Mouse (Mus musculus): ENCODE data around the gene Gar1.

The Gar1 gene

DNA sequence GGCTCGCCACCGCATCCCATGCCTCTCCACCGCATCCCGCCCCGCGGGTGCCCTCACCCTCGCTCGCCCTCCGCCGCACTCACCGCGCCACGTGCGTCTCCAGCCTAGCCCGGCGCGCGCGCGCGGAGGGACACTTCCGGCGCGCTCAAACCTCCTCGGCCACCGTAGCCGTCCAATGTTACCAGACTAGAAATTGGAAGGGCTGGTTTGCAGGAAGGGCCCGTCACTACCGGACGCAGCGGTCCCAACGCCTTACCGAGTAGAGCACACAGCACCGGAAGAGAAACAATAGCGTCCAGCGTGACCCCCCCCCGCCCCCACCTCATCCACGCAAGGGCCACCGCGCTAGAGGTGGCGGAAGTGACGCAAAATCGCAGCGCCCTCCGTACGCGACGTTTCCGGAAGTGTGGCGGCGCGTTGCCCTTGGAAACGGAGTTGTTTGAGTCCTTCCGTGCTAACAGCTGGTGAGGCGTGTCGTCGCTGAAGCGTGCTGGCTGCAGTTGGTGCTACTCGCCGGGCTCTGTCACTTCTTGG is at the start of gene Gar1:
TSS of gene Gar1 (minus strand) at position 362 of the 534 bp plus-strand sequence.
- peak; percentile 95 to 97 for DNase-seq (ENCODE audit: low spot score in 2 of 2)

DNA sequence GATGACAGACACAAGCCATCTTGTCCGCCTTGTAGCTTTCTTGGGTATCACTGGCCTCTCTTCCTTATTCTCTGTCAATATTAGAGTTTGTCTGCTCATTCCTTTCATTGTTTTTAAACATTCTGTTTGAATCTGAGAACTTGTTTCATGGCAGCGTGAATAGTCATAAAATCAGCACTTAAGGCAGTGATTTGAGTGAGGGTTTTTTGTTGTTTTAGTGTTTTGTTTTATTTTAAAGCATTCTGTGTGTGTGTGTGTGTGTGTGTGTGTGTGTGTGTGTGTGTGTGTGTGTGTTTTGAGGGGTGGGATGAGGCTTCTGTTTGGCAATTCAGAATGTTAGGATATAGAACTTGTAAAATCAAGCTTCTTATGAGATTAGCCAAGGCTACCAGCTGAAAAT is 48.7 kb upstream of the Gar1 start:
- DNase-seq (ENCODE audit: low spot score in 2 of 2) = no peak

DNA sequence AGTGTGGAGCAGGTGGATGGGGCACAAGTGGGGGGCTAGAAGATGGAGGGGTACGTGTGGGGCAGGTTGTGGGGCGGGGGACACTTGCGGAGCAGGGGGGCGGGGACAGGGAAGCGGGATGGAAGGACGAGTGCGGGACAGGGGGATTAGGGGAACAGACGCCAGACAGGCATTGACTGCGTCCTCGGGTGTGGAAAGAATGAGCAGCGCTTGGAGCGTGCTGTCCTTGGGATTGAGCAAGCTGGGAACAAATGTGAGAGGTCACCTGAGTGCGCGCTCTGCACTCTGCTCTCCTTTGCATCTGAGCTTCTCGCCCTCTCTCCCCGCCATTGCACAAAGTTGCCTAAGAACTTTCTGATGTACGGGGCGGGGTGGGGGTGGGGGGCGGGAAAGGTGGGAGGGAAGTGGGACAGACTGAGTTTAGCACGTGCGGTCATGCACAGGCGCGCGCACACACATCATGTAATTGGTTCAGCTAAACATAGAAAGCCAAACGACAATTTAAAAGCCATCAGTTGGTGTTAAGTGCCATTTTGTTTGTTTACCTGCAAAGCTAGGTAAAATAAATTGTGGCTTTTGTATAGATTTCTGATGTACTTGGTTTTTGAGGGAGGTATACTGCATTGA is 48.0 kb upstream of the Gar1 start:
- DNase-seq (ENCODE audit: low spot score in 2 of 2) = peak in 1 of 2 experiments; percentile 4

DNA sequence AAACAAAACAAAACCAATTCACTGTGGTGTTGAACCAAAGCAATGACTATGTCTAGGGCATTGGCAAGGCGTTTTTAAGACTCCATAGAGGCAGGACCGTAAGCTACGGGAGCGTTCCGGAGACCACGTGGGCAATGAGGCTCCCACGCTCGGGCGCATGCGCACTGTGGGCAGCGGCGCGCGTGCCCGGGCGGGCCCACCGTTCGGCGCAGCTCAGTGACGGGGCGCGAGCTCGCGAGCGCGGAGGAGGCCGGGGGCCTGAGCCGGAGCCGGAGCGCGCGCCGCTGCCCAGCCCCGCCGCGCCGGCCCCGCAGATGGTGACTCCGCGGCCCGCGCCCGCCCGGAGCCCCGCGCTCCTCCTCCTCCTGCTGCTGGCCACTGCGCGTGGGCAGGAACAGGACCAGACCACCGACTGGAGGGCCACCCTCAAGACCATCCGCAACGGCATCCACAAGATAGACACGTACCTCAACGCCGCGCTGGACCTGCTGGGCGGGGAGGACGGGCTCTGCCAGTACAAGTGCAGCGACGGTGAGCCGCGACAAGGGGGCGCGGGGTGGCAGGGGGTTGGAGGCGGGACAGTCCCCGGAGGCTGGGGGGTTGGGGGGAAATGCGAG is 47.3 kb upstream of the Gar1 start, which contains the start of gene Pla2g12a:
TSS of gene Pla2g12a (plus strand) at position 202 of the 617 bp plus-strand sequence.
- DNase-seq (ENCODE audit: low spot score in 2 of 2) = peak; percentile 92 to 95

DNA sequence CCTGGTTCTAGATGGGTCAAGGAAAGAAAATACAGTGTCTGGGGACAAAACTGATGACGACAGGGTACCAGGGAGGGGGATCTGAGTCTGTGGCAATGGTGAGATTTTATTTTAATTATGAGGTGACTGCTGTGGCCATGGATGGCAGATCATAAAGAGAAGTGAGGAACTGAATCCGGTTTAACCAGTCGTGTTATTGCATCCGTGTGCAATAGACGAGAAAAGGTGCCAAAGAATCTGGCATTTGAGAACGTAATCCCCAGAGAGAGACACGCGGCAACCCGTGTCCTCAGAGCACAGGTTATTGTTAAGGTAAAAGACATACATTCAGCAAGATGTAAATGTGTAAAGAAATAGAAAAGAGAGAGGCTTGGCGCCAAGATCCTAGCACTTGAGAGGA is 46.1 kb upstream of the Gar1 start:
- DNase-seq (ENCODE audit: low spot score in 2 of 2) = no peak

DNA sequence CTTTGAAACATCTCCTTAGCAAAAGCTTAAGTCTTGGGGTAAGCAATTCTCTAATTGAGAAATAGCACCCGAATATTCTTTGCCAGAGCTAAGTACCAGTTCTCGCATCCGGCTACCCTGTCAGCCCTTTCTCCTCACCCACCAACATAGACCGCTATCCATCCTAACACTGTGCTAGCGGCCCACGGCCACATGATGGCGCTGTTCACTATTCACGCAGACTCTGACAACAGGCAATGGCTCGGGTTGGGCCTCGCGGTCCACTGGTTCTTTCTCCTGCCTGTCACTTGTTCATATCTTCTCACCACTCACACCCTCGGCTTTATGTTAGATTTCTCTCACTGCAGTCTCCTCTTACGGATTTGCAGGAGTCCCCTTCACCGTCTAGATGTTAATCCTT is 32.5 kb upstream of the Gar1 start:
- peak; percentile 8 to 37 for DNase-seq (ENCODE audit: low spot score in 2 of 2)

DNA sequence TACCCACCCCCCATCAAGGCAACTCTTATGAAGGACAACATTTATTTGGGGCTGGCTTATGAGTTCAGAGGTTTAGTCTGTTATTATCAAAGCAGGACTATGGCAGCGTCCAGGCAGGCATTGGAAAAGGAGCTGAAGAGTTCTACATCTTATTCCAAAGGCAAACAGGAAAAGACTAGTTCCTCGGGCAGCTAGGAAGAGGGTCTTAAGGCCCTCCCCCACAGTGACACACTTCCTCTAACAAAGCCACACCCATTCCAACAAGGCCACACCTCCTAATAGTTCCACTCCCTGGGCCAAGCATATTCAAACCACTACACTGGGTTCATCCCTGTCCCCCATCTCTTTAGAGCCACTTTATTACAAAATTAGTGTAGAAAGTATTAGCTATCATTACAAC is 31.4 kb upstream of the Gar1 start:
- no peak for DNase-seq (ENCODE audit: low spot score in 2 of 2)

DNA sequence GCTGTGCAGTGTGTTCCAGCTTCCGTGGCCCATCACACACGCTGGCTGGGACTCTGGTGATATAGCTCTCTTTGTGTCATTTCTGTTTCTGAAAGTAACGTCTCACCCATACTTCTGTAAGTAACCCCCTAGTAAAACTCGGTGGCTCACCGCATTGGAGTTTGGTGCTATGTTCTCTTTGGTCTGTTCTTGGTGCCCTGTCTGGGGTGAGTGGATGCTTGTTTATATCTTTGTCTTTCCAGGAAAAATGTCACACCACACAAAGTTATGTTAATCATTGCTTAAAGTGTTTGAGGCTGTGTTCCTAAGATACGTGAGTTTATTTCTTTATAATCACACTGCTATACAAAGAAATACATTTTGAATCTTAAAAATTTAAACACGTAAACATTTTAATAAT is 15.7 kb upstream of the Gar1 start:
- DNase-seq (ENCODE audit: low spot score in 2 of 2) = no peak

DNA sequence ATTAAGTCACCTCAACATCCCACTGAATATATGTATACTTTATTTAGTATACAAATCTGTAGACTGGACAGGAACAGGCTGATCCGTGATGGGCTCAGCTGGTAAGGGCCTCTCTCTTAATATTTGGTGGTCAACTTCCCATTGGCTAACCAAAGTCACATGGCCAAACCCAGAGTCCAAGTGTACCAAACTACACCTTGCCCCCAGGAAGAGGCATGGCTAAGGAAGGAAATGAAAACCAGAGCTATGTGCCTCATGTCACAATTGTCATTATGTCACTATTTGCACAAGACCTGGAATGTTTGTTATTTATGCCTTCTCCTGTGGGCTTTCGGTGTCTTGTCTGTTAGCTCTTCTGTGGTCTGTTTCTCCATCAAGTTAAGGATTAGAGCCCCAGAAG is 14.7 kb upstream of the Gar1 start:
- DNase-seq (ENCODE audit: low spot score in 2 of 2) = no peak

DNA sequence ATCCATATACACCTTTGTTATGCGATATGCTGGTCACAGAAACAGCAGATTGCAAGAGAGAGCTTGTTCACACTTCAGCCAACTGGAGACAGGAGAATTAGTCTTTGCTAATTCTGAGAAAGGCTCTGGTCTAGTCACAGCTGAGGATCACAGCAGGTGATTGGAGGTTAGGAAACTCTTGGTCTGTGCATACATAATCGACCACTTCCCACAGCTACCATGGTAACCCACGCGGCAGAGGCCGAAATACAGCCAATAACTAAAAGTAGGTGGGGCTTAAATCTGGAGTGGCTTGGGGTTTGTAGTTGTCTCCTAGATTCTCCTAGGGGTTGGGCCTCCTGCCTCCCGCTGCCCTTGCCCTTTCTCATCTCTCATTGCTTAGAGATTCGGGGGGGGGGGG is 6.8 kb upstream of the Gar1 start:
- DNase-seq (ENCODE audit: low spot score in 2 of 2) = no peak

DNA sequence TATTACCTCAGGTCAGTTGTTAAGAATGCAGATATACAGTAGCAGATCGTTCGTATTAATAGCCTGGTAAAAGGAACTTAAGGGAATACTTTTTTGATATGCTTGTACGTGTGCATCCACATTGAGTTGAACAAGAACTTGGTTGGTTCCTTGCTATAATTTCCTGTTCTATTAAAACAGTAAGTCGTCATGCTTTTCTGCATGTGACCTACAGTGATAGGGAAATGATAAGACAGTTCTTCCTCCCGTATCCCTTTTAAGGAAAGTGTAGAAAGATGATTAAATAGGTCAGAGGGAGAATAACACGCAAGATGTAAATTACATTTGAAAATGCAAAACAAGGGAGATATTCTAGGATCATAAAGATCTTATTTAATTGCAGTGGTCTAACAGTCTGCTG is 5.8 kb upstream of the Gar1 start:
- DNase-seq (ENCODE audit: low spot score in 2 of 2) = no peak

DNA sequence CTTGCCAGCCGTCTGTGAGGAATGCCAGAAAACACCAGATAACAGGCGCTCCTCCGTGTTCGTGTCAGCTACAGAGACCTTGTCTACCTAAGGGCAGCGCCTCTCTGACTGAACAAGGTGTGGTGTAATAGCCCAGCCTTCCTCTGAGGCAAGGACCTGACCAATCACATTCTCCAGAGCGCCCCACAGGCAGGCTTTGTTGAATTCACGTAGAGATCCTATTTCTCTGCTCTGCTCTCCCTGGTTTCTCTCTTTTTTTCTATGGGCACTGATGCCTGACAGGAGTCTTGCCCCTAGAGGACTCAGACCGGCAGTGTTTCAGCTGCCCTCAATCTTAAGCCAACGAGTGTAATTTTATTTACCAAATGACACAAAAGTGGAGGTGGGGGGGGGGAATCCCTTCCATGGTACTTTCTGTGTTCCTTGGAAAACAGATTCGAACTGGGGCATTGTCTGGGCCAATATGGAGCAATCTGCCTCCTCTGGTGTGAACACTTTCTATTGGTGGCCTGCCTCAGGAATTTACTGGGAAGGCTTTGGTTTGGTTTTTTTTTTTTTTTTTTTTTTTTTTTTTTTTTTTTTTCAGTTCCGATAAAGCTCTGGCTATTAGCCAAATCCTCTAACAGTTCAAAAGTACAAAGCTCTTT is 5.0 kb upstream of the Gar1 start:
- no peak for DNase-seq (ENCODE audit: low spot score in 2 of 2)

DNA sequence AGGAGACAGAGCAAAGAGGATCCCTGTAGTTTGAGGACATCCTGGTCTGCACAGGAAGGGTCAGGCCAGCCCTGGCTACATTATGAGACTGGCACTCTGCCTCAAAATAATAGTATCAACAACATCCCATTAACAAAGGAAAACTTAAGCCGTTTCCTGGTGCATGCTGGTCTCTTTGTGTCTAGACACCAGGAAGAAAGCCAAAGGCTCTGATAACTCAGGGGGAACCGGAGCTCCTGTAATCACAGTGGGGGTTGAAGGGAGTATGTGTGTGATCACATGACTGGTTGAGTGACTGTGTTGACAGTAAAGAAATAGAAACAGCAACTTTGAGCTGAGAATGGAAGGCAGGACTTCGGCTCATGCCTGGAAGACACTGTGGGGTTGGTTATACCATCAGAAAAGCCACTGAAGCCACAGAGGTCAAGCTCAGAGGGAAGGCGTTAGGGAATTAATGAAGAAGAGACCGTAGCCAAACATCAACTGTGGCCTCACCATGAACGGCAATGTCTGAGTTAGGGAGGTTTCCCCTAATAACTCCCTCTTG is 4.3 kb upstream of the Gar1 start, which contains the start of gene Cfi:
TSS of gene Cfi (plus strand) at position 497 of the 547 bp plus-strand sequence.
- DNase-seq (ENCODE audit: low spot score in 2 of 2) = no peak

DNA sequence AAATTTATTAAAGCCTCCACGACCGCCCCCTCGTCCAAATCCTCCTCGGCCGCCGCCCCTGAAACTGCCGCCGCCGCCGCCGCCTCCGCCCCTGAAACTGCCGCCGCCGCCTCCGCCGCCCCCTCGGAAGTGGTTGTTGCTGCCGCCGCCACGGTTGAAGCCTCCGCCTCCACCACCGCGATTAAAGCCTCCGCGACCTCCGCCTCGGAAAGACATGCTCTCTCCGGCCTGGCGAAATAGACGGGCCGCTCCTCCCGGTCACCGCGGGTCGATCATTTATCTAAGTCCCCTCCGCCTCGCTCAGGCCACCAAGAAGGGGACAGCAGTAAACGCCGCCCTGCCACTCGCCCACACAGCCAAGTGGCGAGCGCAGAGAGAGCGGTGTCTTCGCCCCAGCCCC is 570 bp downstream of the Gar1 start:
- peak in 1 of 2 experiments; percentile 32 for DNase-seq (ENCODE audit: low spot score in 2 of 2)

DNA sequence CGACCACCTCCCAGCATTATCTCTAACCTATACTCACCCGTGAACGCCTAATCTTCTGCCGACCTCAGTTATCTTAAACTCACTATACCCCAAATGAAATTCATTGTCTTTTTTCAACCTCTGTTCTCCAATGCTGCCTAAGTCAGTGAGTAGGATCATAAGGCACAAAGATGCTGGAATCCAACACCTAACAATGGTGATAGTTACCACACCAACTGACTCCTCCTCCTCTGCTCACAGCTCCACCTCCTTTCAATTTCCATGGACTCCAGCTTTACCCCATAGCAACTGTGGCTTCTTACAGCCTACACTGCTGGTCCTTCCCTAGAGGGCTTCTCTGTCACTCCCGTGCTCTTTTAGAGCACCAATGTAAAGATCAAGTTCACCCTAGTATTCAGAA is 3.5 kb downstream of the Gar1 start:
- no peak for DNase-seq (ENCODE audit: low spot score in 2 of 2)

DNA sequence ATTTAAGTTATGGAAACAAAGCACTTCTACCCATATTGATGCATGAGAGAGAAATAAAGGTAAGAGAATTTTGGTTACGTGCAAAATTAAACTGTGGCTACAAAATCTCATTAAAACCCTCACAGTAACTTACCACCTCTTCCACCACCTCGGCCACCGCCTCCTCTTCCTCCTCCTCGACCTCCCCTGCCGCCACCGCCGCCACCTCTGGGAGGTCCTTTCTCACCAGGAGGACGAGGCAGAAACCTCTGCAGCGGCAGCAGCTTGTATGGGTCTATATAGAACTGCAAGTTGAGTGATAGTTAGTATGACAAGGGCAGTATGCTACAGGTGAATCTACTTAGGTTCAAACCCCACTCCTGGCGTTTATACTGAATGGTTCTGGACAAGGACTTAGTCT is 4.5 kb downstream of the Gar1 start:
- no peak for DNase-seq (ENCODE audit: low spot score in 2 of 2)

DNA sequence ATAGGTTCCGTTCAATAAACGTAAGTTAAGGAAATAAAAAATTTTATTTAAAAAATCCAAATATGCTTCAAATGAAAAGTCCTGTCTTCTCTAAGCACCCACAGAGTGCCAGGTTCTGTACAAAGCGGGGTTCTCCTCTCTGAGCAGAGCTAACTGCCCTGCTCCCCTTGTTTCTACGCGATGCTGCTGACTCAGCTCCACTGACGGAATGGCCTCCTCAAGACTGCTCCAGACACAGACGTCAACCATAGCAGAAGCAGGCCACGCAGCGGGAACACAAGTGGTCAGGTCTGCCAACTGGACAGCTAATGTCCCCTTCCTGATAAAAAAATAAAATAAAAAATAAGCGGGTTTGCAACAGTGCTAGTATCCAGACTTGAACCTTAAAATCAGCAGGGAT is 6.3 kb downstream of the Gar1 start:
- DNase-seq (ENCODE audit: low spot score in 2 of 2) = no peak

DNA sequence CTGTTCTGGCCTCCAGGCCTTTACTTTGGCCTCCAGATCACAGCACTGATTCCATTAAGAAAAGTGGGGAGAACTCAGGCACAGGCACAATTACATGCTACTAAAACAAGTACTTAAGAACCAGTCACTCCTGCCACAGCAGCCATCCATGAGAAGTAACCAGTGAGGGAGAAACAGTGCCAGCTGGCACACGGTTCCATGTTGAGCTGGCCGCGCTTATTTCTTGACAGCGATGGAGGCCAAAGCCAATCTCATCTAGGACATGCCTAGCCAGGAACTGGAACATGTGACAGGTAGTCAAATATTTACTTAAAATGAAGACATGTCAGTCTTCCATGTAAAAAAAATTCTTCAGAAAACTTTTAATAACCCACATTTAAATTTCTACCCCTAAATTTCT is 7.0 kb downstream of the Gar1 start:
- DNase-seq (ENCODE audit: low spot score in 2 of 2) = no peak

DNA sequence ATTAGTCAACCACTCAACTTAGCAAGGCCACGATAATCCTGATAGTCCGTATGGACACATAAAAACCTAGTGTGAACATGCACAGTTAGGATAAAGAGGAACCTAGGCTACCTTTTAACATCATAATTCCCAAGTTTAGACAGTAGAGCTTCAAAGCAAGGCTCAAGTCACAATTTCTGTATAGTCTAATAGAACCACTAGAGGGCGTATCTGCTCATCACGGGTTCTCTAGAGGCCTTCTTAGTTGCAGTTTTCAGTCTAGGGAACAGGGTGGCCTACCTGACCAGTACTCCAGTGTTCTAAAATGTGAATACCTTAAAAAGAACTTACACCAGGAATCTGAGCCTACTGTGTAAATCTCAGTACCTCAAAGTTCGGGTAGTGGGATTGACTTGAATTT is 7.9 kb downstream of the Gar1 start:
- DNase-seq (ENCODE audit: low spot score in 2 of 2) = peak in 1 of 2 experiments; percentile 21

DNA sequence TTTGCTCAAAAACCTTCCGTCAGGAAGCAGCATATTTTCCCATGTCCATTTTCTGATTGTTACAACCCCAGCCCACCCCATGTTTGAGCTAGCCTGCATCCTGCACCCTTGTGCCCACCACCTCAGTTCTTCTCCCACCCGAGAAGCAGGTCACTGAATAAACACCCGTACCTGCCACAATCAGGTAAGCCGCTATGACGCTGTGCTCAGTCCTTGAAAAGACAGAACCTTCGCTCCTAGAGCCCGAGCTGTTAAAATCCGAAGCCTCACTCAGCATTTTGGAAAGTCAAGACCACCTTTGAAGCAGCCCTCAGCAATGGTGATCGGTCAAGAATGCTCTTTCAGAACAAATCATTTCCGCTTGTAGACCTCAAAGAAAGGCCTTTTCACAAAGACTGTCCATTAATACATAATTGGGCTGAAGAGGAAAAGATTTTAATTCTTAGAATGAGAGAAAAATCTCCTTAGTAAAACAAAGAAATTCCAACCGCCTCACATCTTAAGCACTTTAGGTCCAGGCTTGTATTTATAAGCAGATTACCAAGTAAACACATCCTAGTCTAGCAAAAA is 8.9 kb downstream of the Gar1 start, which contains the start of gene Rrh:
TSS of gene Rrh (minus strand) at position 382 of the 570 bp plus-strand sequence.
- no peak for DNase-seq (ENCODE audit: low spot score in 2 of 2)

DNA sequence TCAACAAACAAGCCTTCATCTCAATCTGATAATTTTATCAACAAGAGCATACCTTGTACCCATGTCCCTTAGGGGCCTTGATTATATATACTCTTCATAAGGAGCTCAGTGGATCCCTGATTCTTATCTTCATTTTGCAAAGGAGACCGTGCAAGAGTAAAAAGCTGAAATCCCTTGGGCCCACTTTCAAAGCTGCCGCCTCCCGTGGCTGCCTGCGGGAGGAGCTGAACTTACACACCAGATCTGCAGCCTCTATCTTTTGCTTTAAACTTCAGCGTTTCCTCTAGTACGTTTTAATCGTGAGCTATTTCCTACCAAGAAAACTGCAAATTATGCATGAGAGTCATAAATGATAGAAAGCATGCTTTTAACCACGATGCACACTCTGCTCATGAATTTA is 9.5 kb downstream of the Gar1 start:
- no peak for DNase-seq (ENCODE audit: low spot score in 2 of 2)

DNA sequence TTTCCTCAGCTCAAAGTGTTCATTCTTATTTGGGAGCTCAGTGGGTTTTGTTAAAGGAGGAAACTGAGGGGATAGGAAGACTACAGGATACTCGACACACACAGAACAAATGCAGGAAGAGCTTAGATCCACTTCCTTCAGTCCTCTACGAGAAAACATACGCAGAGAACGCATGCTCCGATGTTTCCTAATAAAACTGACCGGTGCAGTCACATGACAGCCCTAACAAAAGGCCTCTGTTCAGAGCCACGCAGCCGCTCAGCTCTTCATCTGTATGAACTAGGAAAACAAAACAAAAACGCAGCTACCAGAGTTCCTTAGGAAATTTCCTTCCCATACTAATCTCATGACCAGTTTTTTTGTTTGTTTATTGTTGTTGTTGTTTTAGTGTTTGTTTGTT is 10.3 kb downstream of the Gar1 start:
- DNase-seq (ENCODE audit: low spot score in 2 of 2) = no peak

Data from frontal cortex, postnatal 36 days (tissue).